Mouse (Mus musculus): ENCODE data around the gene Tubgcp6.

GRCm38 (mm10) chr15:89078208-89078836 lies 44.6 kb downstream of the Tubgcp6 start:
- no peak for TF ChIP-seq CTCF (IDR thresholded peaks at IDR 0.05)
- TF ChIP-seq EP300 (IDR thresholded peaks at IDR 0.05) = no peak
